Mouse (Mus musculus): Measurements from ENCODE around the gene Plekha6. TPM values are rescaled to one million over a fixed set of nuclear protein-coding genes. Genes with fewer than 3 reads are reported as not detected.

Gene Plekha6
- polyA plus RNA-seq, 1 experiment from 2014 or later: 3.2 TPM

DNA sequence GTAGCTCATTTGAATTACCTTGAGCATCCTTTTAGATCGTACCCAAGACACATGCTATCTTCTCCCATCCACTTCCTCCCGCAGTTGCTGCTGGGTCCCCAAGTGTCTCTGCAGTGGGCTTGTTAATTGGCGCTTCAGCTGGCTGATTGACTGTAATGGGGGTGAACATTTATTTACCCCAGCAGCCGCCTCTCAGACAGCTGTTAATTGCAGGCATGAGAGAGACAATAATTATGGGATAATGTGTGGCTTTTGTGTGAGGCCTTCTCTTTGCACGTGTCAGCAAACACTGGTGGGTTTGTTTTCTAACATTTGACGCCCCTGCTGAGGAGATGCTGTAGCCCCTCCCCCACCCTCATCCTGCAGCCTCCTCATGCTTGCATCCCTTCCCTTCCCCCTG lies 32.2 kb downstream of the Plekha6 start:
- DNase-seq (ENCODE audit: low spot score): no peak
- 58% methylated on average over 6 of the region's 6 CpGs for WGBS
- Histone ChIP-seq H3K4me3 (ENCODE audit: low read depth, low read length) (no peak overlapping the region), H3K9me3 (ENCODE audit: low read length) (no peaks in the 10 kb centered on the region), H3K4me1 (ENCODE audit: insufficient read depth, low read depth, low read length) (no peaks in the 10 kb centered on the region), H3K4me2 (replicated peaks; ENCODE audit: low read depth, low read length) (no peak overlapping the region), H3K36me3 (ENCODE audit: insufficient read depth, low read length) (no peaks in the 10 kb centered on the region), H3K27me3 (replicated peaks; ENCODE audit: insufficient read depth, low read length) (no peaks in the 10 kb centered on the region), H3K27ac (ENCODE audit: low read length) (no peak overlapping the region), H3K9ac (replicated peaks; ENCODE audit: low read depth) (no peak overlapping the region)
- ATAC-seq: no peak
- no peak for TF ChIP-seq EP300 (IDR thresholded peaks at IDR 0.05)
- no peak for TF ChIP-seq CTCF (IDR thresholded peaks at IDR 0.05)

DNA sequence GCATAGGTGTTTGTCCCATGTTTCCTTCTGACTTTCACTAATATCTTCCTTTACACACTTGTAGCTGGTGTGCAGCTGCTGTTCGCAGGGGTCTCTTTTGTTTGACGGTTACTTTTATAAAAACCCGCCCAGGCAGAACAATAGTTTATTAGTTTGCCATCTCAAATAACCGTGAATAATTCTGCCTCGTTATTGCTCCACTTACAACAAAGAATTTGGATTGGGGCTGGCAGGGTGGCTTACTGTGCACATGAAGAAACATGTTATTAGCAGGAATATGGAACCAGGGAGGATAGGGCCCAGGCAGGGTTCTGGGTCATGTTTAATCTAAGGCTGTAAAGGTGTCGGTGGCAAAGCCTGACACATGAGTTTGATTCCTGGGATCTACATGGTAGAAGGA lies 33.3 kb downstream of the Plekha6 start:
- H3K4me2 ChIP-seq (replicated peaks; ENCODE audit: low read depth, low read length): no peak overlapping the region
- TF ChIP-seq EP300 (IDR thresholded peaks at IDR 0.05): no peak
- no peak for TF ChIP-seq CTCF (IDR thresholded peaks at IDR 0.05)
- WGBS: 81% methylated on average over 6 of the region's 6 CpGs
- H3K9ac ChIP-seq (replicated peaks; ENCODE audit: low read depth): no peak overlapping the region
- H3K4me1 ChIP-seq (ENCODE audit: insufficient read depth, low read depth, low read length): no peaks in the 10 kb centered on the region
- no peaks in the 10 kb centered on the region for H3K9me3 ChIP-seq (ENCODE audit: low read length)
- no peaks in the 10 kb centered on the region for H3K27me3 ChIP-seq (replicated peaks; ENCODE audit: insufficient read depth, low read length)
- no peak overlapping the region for H3K4me3 ChIP-seq (ENCODE audit: low read depth, low read length)
- ATAC-seq (no peak), DNase-seq (ENCODE audit: low spot score) (no peak)
- H3K36me3 ChIP-seq (ENCODE audit: insufficient read depth, low read length): no peaks in the 10 kb centered on the region
- no peak overlapping the region for H3K27ac ChIP-seq (ENCODE audit: low read length)

DNA sequence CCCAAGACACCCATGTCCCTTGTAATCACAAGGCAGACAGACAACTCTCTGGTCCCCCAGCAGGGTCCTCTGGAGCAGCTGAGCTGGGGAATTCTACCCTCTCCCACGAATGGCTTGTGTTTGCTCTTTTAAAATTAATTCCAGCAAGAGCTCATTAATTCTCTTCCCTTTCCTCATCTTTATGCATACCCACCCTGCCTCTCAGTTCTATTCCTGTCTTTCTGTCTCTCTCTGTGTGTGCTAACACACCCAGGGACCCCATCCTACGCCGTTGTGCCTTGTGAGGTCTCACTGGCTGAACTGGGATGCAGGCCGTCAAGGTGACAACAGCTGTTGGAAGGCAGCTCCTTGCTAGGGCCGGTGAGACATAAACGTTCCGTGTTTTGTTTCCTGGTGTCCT lies 35.7 kb downstream of the Plekha6 start:
- Histone ChIP-seq H3K27me3 (replicated peaks; ENCODE audit: insufficient read depth, low read length) (no peaks in the 10 kb centered on the region), H3K27ac (ENCODE audit: low read length) (no peak overlapping the region), H3K4me2 (replicated peaks; ENCODE audit: low read depth, low read length) (no peak overlapping the region), H3K4me1 (ENCODE audit: insufficient read depth, low read depth, low read length) (no peaks in the 10 kb centered on the region), H3K9ac (replicated peaks; ENCODE audit: low read depth) (no peak overlapping the region), H3K9me3 (ENCODE audit: low read length) (no peaks in the 10 kb centered on the region), H3K4me3 (ENCODE audit: low read depth, low read length) (no peak overlapping the region), H3K36me3 (ENCODE audit: insufficient read depth, low read length) (no peaks in the 10 kb centered on the region)
- no peak for TF ChIP-seq CTCF (IDR thresholded peaks at IDR 0.05)
- no peak for TF ChIP-seq EP300 (IDR thresholded peaks at IDR 0.05)
- DNase-seq (ENCODE audit: low spot score) (no peak), ATAC-seq (no peak)
- WGBS: 64% methylated on average over 7 of the region's 7 CpGs

DNA sequence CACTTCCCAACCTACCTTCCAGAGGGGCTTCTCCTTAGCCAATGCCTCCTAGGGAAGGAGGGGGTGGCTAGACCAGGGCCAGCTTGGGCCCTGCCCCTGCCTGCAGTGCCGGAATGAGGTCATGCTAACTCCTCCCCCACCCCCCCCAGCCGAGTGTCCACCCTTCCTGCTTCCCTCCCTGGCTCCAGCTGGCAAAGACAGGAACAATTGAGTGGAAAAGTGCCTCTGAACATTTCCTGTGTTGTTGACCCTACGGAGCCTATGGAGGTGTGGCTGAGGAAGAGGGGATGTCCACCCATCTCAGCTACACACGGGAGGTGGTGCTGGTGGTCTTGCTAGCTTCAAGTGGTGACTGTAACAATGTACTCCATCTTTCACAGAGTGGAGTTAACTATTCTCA lies 37.5 kb downstream of the Plekha6 start:
- 6% methylated on average over 4 of the region's 4 CpGs for WGBS
- DNase-seq (ENCODE audit: low spot score): peak; percentile 72
- H3K9ac ChIP-seq (replicated peaks; ENCODE audit: low read depth): no peak overlapping the region
- TF ChIP-seq CTCF (IDR thresholded peaks at IDR 0.05) (peak; percentile 51), EP300 (IDR thresholded peaks at IDR 0.05) (peak; percentile 22; the same call in 1 of the 2 replicates)
- H3K4me3 ChIP-seq (ENCODE audit: low read depth, low read length): no peak overlapping the region
- H3K36me3 ChIP-seq (ENCODE audit: insufficient read depth, low read length): no peaks in the 10 kb centered on the region
- no peaks in the 10 kb centered on the region for H3K27me3 ChIP-seq (replicated peaks; ENCODE audit: insufficient read depth, low read length)
- H3K9me3 ChIP-seq (ENCODE audit: low read length): no peaks in the 10 kb centered on the region
- H3K27ac ChIP-seq (ENCODE audit: low read length): 0 out of 2 replicates have a peak overlapping the region, but pooled peaks have one; percentile 32
- H3K4me1 ChIP-seq (ENCODE audit: insufficient read depth, low read depth, low read length): no peaks in the 10 kb centered on the region
- no peak overlapping the region for H3K4me2 ChIP-seq (replicated peaks; ENCODE audit: low read depth, low read length)
- ATAC-seq: peak; percentile 83

DNA sequence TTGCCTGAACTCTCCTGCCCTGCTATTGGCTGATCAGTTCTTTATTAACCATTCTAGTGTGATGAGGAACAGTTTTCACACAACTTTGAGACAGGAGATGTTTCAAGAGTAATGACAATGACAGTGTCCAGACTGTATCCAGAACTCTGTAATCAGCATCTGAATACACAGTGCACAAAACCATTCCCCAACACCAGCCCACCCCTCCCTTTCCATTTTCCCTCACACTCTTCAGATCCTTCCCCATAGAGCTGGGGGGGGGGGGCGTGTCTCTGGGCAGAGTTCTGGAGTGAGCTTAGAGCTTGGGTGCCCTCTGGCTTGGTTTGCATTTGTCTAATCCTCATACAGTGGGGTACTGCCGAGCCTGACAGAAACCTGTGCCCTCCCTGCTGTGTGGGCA lies 39.7 kb downstream of the Plekha6 start:
- Histone ChIP-seq H3K27me3 (replicated peaks; ENCODE audit: insufficient read depth, low read length) (no peaks in the 10 kb centered on the region), H3K4me2 (replicated peaks; ENCODE audit: low read depth, low read length) (no peak overlapping the region), H3K9me3 (ENCODE audit: low read length) (no peaks in the 10 kb centered on the region), H3K9ac (replicated peaks; ENCODE audit: low read depth) (no peak overlapping the region), H3K4me3 (ENCODE audit: low read depth, low read length) (no peak overlapping the region), H3K27ac (ENCODE audit: low read length) (no peak overlapping the region), H3K4me1 (ENCODE audit: insufficient read depth, low read depth, low read length) (no peaks in the 10 kb centered on the region), H3K36me3 (ENCODE audit: insufficient read depth, low read length) (no peaks in the 10 kb centered on the region)
- DNase-seq (ENCODE audit: low spot score) (no peak), ATAC-seq (no peak)
- WGBS: 35% methylated on average over 2 of the region's 2 CpGs
- TF ChIP-seq CTCF (IDR thresholded peaks at IDR 0.05): no peak
- no peak for TF ChIP-seq EP300 (IDR thresholded peaks at IDR 0.05)

DNA sequence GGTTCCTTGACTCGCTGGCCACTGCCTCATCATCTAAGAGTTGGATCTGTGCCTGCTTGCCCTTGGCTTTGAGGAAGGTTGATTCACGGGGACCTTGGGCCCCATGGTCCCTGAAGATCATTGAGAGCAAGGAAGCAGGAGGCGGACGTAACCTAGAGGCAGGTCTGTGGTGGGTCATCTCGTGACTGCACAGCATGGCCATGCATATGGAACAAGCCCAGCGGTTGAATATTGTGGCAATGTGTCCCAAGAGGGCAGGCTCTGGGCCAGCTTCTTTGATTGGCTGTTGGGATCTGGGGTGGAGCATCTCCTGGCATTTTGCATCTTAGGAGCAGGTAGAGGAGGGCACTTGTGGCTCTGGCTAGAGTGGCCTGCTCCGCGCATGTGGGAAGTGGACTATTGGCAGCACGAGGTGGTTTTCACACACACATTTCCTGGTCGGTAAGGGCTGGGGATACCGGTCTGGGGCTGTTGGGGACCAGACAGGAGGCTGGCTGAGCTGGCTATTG lies 40.4 kb downstream of the Plekha6 start:
- no peaks in the 10 kb centered on the region for H3K36me3 ChIP-seq (ENCODE audit: insufficient read depth, low read length)
- no peak overlapping the region for H3K4me3 ChIP-seq (ENCODE audit: low read depth, low read length)
- no peak overlapping the region for H3K9ac ChIP-seq (replicated peaks; ENCODE audit: low read depth)
- no peaks in the 10 kb centered on the region for H3K27me3 ChIP-seq (replicated peaks; ENCODE audit: insufficient read depth, low read length)
- no peak for TF ChIP-seq CTCF (IDR thresholded peaks at IDR 0.05)
- H3K9me3 ChIP-seq (ENCODE audit: low read length): no peaks in the 10 kb centered on the region
- peak; percentile 80 for DNase-seq (ENCODE audit: low spot score)
- 51% methylated on average over 11 of the region's 11 CpGs for WGBS
- H3K27ac ChIP-seq (ENCODE audit: low read length): no peak overlapping the region
- no peak overlapping the region for H3K4me2 ChIP-seq (replicated peaks; ENCODE audit: low read depth, low read length)
- no peaks in the 10 kb centered on the region for H3K4me1 ChIP-seq (ENCODE audit: insufficient read depth, low read depth, low read length)
- peak; percentile 84 for ATAC-seq

DNA sequence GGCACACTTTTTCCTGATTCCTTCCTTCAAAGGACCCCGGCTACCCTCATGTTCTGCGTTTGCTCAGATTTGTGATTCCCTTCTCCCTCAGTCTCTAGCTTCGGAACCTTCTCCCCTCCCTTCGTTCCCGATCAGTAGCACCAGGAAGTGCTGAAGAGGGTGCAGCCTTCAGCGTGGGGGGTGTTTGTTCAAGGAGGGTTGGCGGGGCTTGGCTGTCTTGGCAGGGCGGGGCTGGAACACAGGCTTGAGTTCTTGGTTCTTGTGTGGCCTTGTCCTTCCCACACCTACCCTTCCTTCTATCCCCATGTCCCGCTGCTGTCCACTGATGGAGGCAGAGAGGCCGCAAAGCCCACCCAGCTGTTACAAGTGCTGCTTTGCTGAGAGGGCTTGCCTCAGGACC lies 41.0 kb downstream of the Plekha6 start:
- TF ChIP-seq EP300 (IDR thresholded peaks at IDR 0.05): no peak
- TF ChIP-seq CTCF (IDR thresholded peaks at IDR 0.05): no peak
- WGBS: 44% methylated on average over 10 of the region's 10 CpGs
- Histone ChIP-seq H3K9me3 (ENCODE audit: low read length) (no peaks in the 10 kb centered on the region), H3K4me2 (replicated peaks; ENCODE audit: low read depth, low read length) (no peak overlapping the region), H3K4me1 (ENCODE audit: insufficient read depth, low read depth, low read length) (no peaks in the 10 kb centered on the region), H3K36me3 (ENCODE audit: insufficient read depth, low read length) (no peaks in the 10 kb centered on the region), H3K27ac (ENCODE audit: low read length) (no peak overlapping the region), H3K9ac (replicated peaks; ENCODE audit: low read depth) (no peak overlapping the region), H3K27me3 (replicated peaks; ENCODE audit: insufficient read depth, low read length) (no peaks in the 10 kb centered on the region), H3K4me3 (ENCODE audit: low read depth, low read length) (no peak overlapping the region)
- DNase-seq (ENCODE audit: low spot score) (peak; percentile 55), ATAC-seq (peak; percentile 60)

Measured in lung, postnatal 0 days (tissue).